Mouse (Mus musculus) hindbrain, embryonic 10.5 days (tissue): Measurements from ENCODE around the gene Fgf13. TPM values are rescaled to one million over a fixed set of nuclear protein-coding genes. Genes with fewer than 3 reads are reported as not detected.

Experiments used
- DNase-seq: peaks from one replicate; pipeline ENCODE4 v3.0.0-alpha.2; 2017; ENCODE audit warnings: low spot score
- H3K27ac ChIP-seq: fragments of 300-500 bp; sonication (generic); 2 replicates; pipeline ENCODE4 v1.5.1; 2016; ENCODE audit warnings: mild to moderate bottlenecking, moderate library complexity
- H3K27me3 ChIP-seq: fragments of 300-500 bp; sonication (generic); 2 replicates; pipeline ENCODE4 v1.6.1; 2016; ENCODE audit warnings: mild to moderate bottlenecking; ENCODE audit not compliant: poor library complexity, insufficient read depth, severe bottlenecking
- H3K36me3 ChIP-seq: fragments of 300-500 bp; sonication (generic); 2 replicates; pipeline ENCODE4 v1.6.1; 2016; ENCODE audit warnings: mild to moderate bottlenecking, moderate library complexity
- H3K4me1 ChIP-seq: fragments of 300-500 bp; sonication (generic); replicated peaks from 2 replicates; pipeline ENCODE4 v1.6.1; 2016; ENCODE audit warnings: mild to moderate bottlenecking
- H3K4me3 ChIP-seq: fragments of 300-500 bp; sonication (generic); 2 replicates; pipeline ENCODE4 v1.5.1; 2016; ENCODE audit warnings: mild to moderate bottlenecking, moderate library complexity
- H3K9me3 ChIP-seq: fragments of 300-500 bp; sonication (generic); 2 replicates; pipeline ENCODE4 v1.6.1; 2016; ENCODE audit warnings: mild to moderate bottlenecking, moderate library complexity
- WGBS: fragments of 180-500 bp; shearing (Covaris S2); methylation state at CpG from one replicate; pipeline ENCODE4 v1.1.7; 2016; 5-methylcytosine and 5-hydroxymethylcytosine counted together
- polyA plus RNA-seq: library from polyadenylated mRNA; unstranded; fragments of >200 nt; fragmentation: Nextera tagmentation; extraction: Ambion mirVana; gene quantifications from 2 replicates; pipeline ENCODE4 v1.2.1, GENCODE M21; 2016

The Fgf13 gene
- polyA plus RNA-seq, 1 experiment from 2014 or later: 47.1 TPM

DNA sequence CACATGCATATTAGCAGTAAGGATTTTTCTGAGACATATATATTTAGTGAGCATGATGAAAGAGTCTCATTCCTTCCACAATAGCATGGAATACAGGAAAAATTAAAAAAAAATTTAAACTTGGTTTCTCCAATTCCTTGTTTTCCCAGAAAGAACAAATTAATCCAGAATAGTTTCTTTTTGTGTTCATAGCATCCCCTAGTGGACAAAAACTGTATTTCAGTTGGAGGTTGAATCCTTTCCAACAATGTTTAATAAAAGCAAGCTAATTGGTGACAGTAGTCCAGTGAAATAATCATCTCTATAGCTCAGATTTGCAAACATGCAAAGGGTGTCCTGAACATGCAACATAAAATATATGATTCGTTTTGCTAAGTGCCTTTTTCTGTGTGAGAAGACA, 395.7 kb downstream of the Fgf13 start:
- Histone ChIP-seq H3K27ac (no peak overlapping the region), H3K36me3 (no peaks in the 10 kb centered on the region), H3K9me3 (no peaks in the 10 kb centered on the region), H3K4me3 (no peak overlapping the region), H3K4me1 (no peaks in the 10 kb centered on the region), H3K27me3 (no peaks in the 10 kb centered on the region)
- WGBS: 8% methylated on average over 1 of the region's 1 CpGs
- DNase-seq: no peak

DNA sequence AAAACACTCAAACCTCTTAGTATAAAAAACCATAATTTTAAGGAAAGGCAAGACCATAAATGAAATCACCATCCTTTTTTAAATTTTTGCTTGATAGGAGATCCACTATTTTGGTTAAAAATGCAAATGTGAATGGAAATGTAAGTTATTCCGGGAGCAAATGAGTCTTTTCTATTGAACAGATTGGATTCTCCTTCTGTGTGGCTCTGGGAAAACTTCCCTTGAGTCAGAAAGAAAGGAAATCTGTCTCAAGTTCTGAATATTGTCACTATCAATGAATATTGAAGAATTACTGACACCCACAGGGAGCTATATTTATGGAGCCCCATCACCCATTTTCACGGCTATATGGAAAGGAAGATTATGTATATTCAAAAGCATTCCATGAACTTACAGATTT, 401.1 kb downstream of the Fgf13 start:
- no peaks in the 10 kb centered on the region for H3K4me1 ChIP-seq
- no peaks in the 10 kb centered on the region for H3K9me3 ChIP-seq
- H3K27me3 ChIP-seq: no peaks in the 10 kb centered on the region
- no peaks in the 10 kb centered on the region for H3K36me3 ChIP-seq
- no peak overlapping the region for H3K27ac ChIP-seq
- H3K4me3 ChIP-seq: no peak overlapping the region
- WGBS: 90% methylated on average over 2 of the region's 2 CpGs
- DNase-seq: no peak

GRCm38 (mm10) chrX:59141947-59142346, 425.9 kb downstream of the Fgf13 start:
- Histone ChIP-seq H3K27ac (no peak overlapping the region), H3K27me3 (no peaks in the 10 kb centered on the region)
- no peak for DNase-seq

GRCm38 (mm10) chrX:59134928-59135361, 432.9 kb downstream of the Fgf13 start:
- H3K27ac ChIP-seq: peak overlapping the region; percentile 85; the same call in 1 of the 2 replicates

More at GRCm38 (mm10) chrX:59141947-59142346, 425.9 kb downstream of the Fgf13 start:
- WGBS: 67% methylated on average over 2 of the region's 2 CpGs
- Histone ChIP-seq H3K4me3 (no peak overlapping the region), H3K4me1 (no peaks in the 10 kb centered on the region), H3K36me3 (no peaks in the 10 kb centered on the region), H3K9me3 (no peaks in the 10 kb centered on the region)

GRCm38 (mm10) chrX:59134166-59134861, 433.6 kb downstream of the Fgf13 start:
- 20% methylated on average over 68 of the region's 75 CpGs for WGBS

More at GRCm38 (mm10) chrX:59134928-59135361, 432.9 kb downstream of the Fgf13 start:
- Histone ChIP-seq H3K36me3 (no peaks in the 10 kb centered on the region), H3K4me3 (peak overlapping the region; percentile 64), H3K27me3 (peaks cover 10% of the 10 kb centered on the region; the same call in 1 of the 2 replicates), H3K9me3 (no peaks in the 10 kb centered on the region), H3K4me1 (no peaks in the 10 kb centered on the region)
- peak; percentile 66 for DNase-seq
- 14% methylated on average over 8 of the region's 8 CpGs for WGBS

DNA sequence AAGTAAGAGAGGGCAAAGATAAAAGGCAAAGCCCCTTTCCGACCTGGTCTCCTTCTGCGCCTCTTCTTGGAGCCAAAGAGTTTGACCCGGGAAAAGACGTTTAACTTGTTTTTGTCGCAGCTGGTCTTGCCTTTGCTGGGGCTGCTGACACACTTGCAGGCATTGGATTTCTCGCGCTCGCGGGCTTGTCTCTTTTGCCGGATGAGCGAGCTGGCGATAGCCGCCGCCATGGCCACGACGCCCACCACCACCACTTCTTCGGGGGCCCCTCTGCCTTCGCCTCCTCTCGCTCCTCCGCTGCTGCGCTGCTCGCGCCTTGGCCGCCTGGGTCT, 434.1 kb downstream of the Fgf13 start:
- Histone ChIP-seq H3K27ac (peak overlapping the region; percentile 85), H3K9me3 (no peaks in the 10 kb centered on the region), H3K4me1 (no peaks in the 10 kb centered on the region), H3K4me3 (peak overlapping the region; percentile 64), H3K36me3 (no peaks in the 10 kb centered on the region), H3K27me3 (peaks cover 10% of the 10 kb centered on the region; the same call in 1 of the 2 replicates)
- no peak for DNase-seq
- WGBS: 15% methylated on average over 24 of the region's 24 CpGs

More at GRCm38 (mm10) chrX:59134166-59134861, 433.6 kb downstream of the Fgf13 start:
- Histone ChIP-seq H3K36me3 (no peaks in the 10 kb centered on the region), H3K27ac (peak overlapping the region; percentile 85), H3K4me3 (peak overlapping the region; percentile 64), H3K27me3 (peaks cover 10% of the 10 kb centered on the region; the same call in 1 of the 2 replicates), H3K4me1 (no peaks in the 10 kb centered on the region), H3K9me3 (no peaks in the 10 kb centered on the region)
- peak; percentile 61 for DNase-seq

- 10% methylated on average over 10 of the region's 10 CpGs for WGBS
- Histone ChIP-seq H3K27ac (peak overlapping the region; percentile 85; the same call in 1 of the 2 replicates), H3K4me1 (no peaks in the 10 kb centered on the region), H3K36me3 (no peaks in the 10 kb centered on the region), H3K4me3 (peak overlapping the region; percentile 64), H3K27me3 (peaks cover 10% of the 10 kb centered on the region; the same call in 1 of the 2 replicates), H3K9me3 (no peaks in the 10 kb centered on the region)
- DNase-seq: peak; percentile 27
These were observed 434.5 kb downstream of the Fgf13 start for GRCm38 (mm10) chrX:59133416-59133815.

GRCm38 (mm10) chrX:59126637-59127036, 441.2 kb downstream of the Fgf13 start:
- no peaks in the 10 kb centered on the region for H3K36me3 ChIP-seq
- H3K9me3 ChIP-seq: no peaks in the 10 kb centered on the region
- no peak for DNase-seq
- no peaks in the 10 kb centered on the region for H3K4me1 ChIP-seq
- no peak overlapping the region for H3K4me3 ChIP-seq
- H3K27ac ChIP-seq: no peak overlapping the region
- no peaks in the 10 kb centered on the region for H3K27me3 ChIP-seq
- WGBS: 79% methylated on average over 4 of the region's 4 CpGs

GRCm38 (mm10) chrX:59113187-59113586, 454.7 kb downstream of the Fgf13 start:
- Histone ChIP-seq H3K4me1 (no peaks in the 10 kb centered on the region), H3K27me3 (no peaks in the 10 kb centered on the region), H3K36me3 (no peaks in the 10 kb centered on the region), H3K27ac (no peak overlapping the region), H3K9me3 (no peaks in the 10 kb centered on the region), H3K4me3 (no peak overlapping the region)
- DNase-seq: no peak

DNA sequence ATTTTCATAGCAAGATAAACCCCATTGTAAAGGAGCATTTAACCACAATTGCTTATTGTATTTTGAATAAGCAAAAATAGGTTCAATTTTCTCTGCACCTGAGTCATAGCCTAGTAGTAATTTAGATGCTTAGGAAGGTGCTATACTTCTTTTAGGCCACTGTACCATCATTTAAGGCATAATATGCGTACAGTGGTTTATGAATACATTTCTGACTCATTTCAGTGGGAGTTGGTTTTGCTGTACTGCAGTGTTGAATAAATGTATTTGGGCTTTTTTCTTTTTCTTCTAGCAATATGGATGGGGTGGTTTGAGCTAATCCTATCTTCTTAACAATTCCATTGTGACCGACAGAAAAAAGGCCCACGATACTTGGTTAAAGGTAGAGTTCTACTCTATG, 481.9 kb downstream of the Fgf13 start:
- Histone ChIP-seq H3K36me3 (no peaks in the 10 kb centered on the region), H3K27me3 (no peaks in the 10 kb centered on the region), H3K4me1 (no peaks in the 10 kb centered on the region), H3K4me3 (no peak overlapping the region), H3K9me3 (no peaks in the 10 kb centered on the region), H3K27ac (no peak overlapping the region)
- WGBS: 92% methylated on average over 3 of the region's 3 CpGs
- no peak for DNase-seq

- no peak overlapping the region for H3K4me3 ChIP-seq
- no peak for DNase-seq
- no peaks in the 10 kb centered on the region for H3K36me3 ChIP-seq
- H3K9me3 ChIP-seq: no peaks in the 10 kb centered on the region
- H3K4me1 ChIP-seq: no peaks in the 10 kb centered on the region
- H3K27ac ChIP-seq: no peak overlapping the region
- no peaks in the 10 kb centered on the region for H3K27me3 ChIP-seq
These were observed 487.4 kb downstream of the Fgf13 start for GRCm38 (mm10) chrX:59080427-59080826.

GRCm38 (mm10) chrX:59072083-59072482, 495.8 kb downstream of the Fgf13 start:
- no peaks in the 10 kb centered on the region for H3K4me1 ChIP-seq
- DNase-seq: no peak
- no peaks in the 10 kb centered on the region for H3K36me3 ChIP-seq
- H3K4me3 ChIP-seq: no peak overlapping the region
- no peak overlapping the region for H3K27ac ChIP-seq
- no peaks in the 10 kb centered on the region for H3K9me3 ChIP-seq
- no peaks in the 10 kb centered on the region for H3K27me3 ChIP-seq
- WGBS: 92% methylated on average over 3 of the region's 3 CpGs

GRCm38 (mm10) chrX:59063157-59063556, 504.7 kb downstream of the Fgf13 start:
- 89% methylated on average over 4 of the region's 4 CpGs for WGBS
- no peak overlapping the region for H3K4me3 ChIP-seq
- H3K4me1 ChIP-seq: no peaks in the 10 kb centered on the region
- no peaks in the 10 kb centered on the region for H3K36me3 ChIP-seq
- no peaks in the 10 kb centered on the region for H3K9me3 ChIP-seq
- H3K27me3 ChIP-seq: no peaks in the 10 kb centered on the region
- no peak for DNase-seq
- no peak overlapping the region for H3K27ac ChIP-seq
